Mouse (Mus musculus) gastrocnemius, postnatal 10 days (tissue): ENCODE results near the gene Rnf167. TPM values are rescaled to one million over a fixed set of nuclear protein-coding genes. Genes with fewer than 3 reads are reported as not detected.

Experiments used
- DNase-seq: peaks from one replicate; pipeline ENCODE4 v3.0.0; 2021; ENCODE audit warnings: mixed read lengths
- total RNA-seq, 2 experiments: library from RNA; stranded (reverse); gene quantifications; 2 replicates each; pipeline ENCODE4 v1.2.3; 2021

The Rnf167 gene
- total RNA-seq, 2 experiments from 2014 or later = 41.9 to 43.7 TPM

DNA sequence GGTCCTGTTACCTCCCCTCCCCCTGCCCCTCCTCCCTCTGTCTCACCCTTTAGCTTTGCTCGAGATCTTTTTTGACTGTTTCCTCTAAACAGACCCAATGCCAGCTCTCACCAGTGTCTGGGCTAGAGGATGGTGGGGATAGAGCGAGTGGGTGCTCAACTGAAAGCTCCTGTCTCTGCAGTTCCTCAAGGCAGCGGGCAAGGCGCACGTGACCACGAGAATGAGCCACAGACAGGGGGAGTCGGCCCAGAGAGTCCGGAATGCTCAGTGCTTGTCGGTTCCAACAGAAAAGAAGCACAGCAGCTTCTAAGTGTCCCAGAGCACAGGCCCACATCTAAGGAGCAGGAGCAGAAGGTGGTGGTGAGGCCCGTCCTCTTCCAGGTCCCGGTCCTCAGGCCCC is 27.5 kb downstream of the Rnf167 start:
- DNase-seq = no peak

DNA sequence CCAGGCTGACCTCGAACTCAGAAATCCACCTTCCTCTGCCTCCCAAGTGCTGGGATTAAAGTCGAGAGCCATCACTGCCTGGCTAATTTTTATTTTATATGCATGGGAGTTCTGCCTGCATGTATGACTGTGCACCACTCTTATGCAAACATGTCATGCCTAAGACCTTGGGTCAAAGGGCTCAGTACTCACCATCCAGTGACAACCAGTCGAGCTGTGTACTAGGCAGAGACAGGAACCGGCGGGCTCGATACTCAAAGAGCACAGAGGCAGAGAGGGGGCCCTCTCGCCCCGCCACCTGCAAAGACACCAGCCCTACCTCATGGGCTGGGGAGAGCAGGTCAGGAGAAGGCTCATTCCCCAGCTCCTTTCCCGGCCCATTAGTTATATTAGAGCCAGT is 31.1 kb downstream of the Rnf167 start:
- no peak for DNase-seq

DNA sequence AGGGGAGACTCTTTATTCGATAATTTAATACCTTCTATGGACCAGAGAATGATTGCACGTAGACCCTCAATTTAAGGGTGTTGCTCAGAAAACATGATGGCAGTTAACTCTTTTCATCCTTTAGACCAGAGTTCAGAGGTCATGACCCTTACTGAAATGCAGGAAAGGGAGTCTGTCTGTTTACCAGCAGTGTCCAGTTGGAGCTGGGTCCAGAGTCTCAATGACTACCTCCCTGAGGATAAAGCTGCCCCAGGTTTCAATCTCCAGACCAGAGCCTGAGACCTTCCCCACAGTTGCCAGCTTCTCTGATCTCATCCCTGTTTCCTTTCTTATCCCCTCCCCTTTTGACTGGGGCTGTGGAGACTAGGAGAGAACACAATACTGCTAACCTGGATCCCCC is 31.5 kb downstream of the Rnf167 start:
- no peak for DNase-seq

DNA sequence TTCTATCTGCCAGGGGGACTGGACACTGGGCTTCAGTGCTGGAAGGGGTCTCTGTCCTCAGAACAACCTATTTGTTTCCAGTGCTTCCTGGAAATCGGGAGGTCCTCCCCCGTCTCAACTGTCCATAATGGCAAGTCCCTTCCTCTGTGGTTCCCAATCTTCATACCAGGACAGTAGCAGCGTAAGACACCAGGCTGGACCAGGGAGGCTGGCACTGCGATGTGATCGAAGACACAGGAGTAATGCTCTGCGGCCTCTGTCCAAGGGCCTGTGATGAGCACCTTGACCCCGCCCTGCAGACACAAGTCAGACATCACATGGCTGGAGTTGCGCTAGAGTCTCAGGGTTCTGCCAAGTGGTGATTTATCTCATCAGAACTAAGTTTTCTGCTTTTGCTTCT is 32.3 kb downstream of the Rnf167 start:
- DNase-seq = no peak

DNA sequence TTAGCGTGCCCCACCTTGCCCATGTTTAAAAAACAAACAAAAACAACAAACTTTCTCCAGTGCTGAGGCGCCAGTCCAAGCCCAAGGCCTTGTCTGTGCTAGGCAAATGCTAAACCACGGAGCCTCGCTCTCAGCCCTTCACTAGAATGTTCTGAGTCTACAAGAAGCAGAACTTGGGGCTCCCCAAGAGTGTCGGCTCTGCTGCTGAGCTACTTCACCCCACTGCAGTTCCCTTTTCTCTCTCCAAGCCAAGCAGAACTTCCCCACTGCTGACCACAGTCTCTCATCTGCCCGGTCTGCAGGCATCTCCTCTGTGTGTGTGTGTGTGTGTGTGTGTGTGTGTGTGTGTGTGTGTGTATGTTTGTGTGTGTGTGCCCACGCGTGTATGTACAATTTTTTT is 32.9 kb downstream of the Rnf167 start:
- no peak for DNase-seq

- DNase-seq = no peak
Measured at GRCm38 (mm10) chr11:70681170-70681569, 34.1 kb downstream of the Rnf167 start.

DNA sequence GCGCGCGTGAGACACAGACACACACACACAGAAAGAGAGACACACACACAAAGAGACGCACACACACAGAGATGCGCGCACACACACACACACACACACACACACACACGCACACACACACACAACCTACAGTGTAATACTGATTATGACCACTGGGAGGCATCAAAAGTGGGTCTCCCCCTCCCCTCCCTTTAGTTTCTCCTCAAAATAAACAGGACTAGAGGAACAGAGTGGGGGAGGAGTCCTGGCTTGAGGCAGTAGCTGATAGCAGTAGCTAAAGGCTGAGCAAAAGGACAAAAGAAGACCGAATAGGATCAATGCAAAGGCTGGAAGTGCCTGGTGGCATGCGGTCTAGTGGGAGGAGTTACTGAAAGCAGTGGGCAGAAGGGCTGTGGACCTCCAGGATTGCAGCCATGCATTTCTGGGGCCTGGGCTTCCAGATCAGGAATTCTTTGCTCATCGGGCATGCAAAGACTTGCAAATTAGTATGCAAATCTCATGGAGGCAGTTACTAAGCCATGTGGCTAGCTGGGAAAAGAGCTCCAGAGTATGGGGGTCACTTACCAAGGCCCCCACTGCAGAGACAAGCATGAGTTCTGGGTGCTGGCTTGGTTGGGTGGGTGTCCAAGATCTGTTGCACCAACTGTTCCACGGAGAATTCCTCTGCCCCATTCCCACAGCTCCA is 35.0 kb downstream of the Rnf167 start:
- no peak for DNase-seq

GRCm38 (mm10) chr11:70683640-70684039 is 36.6 kb downstream of the Rnf167 start:
- DNase-seq = no peak

DNA sequence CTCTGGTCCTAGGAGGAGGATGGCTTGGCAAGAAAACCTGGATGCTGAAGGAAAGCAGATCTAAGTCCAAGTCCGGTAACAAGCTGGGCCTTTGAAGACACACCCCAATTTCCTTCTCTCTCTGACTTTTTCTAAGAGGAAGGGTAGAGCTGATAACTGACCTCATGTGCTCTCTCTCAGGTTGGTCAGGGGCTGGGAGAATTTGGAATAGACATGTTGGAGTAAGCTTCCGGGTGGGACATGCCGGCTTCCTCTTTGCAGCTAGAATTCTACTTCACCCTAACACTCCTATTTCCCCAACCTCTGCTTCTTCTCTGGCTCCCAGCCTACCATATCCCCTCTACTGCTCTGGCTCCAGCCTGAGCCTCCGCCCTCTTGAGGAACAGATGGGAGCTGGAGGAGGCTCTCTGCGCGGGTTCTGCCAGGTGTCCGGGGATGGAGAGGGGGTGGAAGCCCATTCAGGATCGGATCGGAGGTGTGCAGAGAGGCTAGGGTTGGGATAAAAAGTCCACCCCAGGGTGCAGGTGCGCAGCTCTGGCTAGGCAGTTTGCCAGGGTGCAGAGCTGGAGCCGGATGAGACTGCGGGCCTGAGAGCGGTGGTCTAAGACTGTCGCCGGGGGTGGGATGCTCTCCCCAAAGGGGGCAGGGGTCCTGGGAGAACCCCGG is 40.0 kb downstream of the Rnf167 start:
- DNase-seq = peak; percentile 47

DNA sequence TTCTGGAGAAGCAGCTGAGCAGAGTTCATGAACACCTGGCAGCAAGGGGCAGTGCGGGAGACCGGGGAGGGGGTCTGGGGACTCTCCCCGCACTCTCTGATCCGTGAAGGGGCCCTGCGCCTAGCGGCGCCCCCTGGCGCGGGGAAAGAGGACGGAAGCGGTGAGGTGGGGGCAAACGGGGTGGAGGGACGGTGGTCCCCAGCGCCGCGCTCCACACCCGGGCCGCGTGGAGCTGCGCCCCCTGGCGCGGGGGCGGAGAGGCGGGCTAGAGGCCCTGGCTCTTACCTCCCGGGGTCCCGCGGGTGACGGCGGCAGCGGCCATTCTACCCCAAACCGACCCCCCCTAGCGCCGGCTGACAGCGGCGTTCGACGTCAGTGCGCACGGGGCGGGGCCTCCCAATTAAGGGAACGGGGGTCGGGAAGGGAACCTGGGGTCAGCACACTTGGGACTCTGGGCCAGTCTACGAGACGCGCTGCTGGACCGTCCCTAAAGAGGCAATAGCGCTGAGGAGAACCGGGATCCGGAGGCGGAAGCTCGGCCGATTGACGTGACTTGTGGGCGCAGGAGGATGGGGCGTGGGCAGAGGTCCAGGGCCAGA is 40.7 kb downstream of the Rnf167 start, which contains the start of gene Camta2:
Gene Camta2, minus strand, starts transcription at position 505 of the 599 bp plus-strand sequence.
- DNase-seq = peak; percentile 90

DNA sequence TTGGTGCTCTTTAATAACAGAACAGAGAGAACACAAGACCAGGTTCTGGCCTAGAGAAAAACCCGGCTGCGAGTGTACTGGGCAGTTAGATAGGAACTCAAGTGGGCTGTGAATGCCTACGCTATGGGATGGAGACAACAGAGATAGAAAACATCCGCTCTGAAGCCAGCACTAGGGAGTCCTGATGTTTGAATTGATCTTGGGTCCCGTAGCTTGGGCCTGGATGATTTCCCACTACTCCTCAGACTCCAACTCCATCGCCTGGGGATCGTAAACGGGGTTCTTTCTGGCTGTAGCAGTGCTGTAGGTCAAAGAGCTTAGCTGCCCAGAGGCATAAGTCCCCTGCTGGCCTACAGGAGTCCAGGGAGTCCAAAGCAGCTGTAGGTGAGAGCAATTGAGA is 41.3 kb downstream of the Rnf167 start:
- DNase-seq = no peak

DNA sequence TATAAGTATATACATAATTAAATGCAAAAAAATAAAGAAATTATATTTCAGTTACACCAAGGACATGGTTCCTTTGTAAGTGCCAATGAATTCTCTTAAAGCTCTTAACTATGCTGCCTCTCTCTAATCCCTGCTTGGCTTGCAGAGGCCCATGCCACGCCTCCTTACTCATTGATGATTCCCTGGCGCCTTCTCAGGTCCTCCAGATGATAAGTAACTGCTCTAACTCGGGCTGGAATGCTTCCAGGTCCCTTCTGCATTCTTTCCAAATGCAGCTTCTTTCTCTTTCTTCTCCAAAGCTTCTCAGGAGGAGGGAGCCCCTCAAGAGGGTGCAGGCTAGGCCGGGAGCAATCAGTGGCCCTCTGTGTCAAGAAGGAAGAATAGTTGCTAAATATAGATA is 42.5 kb downstream of the Rnf167 start:
- DNase-seq = no peak

GRCm38 (mm10) chr11:70693504-70693903 is 46.5 kb downstream of the Rnf167 start:
- DNase-seq = no peak

GRCm38 (mm10) chr11:70697376-70697775 is 50.3 kb downstream of the Rnf167 start:
- no peak for DNase-seq

GRCm38 (mm10) chr11:70699051-70699450 is 52.0 kb downstream of the Rnf167 start:
- no peak for DNase-seq

- DNase-seq = peak; percentile 98
Measured at GRCm38 (mm10) chr11:70699722-70700556, 52.9 kb downstream of the Rnf167 start, which contains the start of the genes Inca1 and Kif1c. Gene Inca1, minus strand, starts transcription at chr11:70700155. Gene Kif1c, plus strand, starts transcription at chr11:70700548.

GRCm38 (mm10) chr11:70700613-70701012 is 53.6 kb downstream of the Rnf167 start:
- peak; percentile 81 for DNase-seq

Other genes with a start within 250 kb of the Rnf167 start
- gene Pelp1, start 237.2 kb upstream of the Rnf167 start, total RNA-seq = 10 to 100 TPM; 20.2 to 21.4 TPM
- 10 to 100 TPM; 11.0 TPM for gene Arrb2, start 214.6 kb upstream of the Rnf167 start, total RNA-seq
- gene Med11, start 195.3 kb upstream of the Rnf167 start, total RNA-seq = 10 to 100 TPM in 1 of 2 experiments, 1 to 10 TPM in 1; 7.6 to 11.0 TPM
- 1 to 10 TPM in 1 of 2 experiments, under 1 TPM in 1; 0.52 to 1.6 TPM for gene Zmynd15, start 187.8 kb upstream of the Rnf167 start, total RNA-seq
- gene Cxcl16, start 187.3 kb upstream of the Rnf167 start, total RNA-seq = 1 to 10 TPM; 3.4 to 5.1 TPM
- gene Tm4sf5, start 142.0 kb upstream of the Rnf167 start, total RNA-seq = not detected
- gene Vmo1, start 132.6 kb upstream of the Rnf167 start, total RNA-seq = not detected
- gene Gltpd2, start 128.0 kb upstream of the Rnf167 start, total RNA-seq = not detected
- 100 to 1,000 TPM; 326 to 361 TPM for gene Psmb6, start 121.9 kb upstream of the Rnf167 start, total RNA-seq
- gene Gm40193, start 114.3 kb upstream of the Rnf167 start, total RNA-seq = not detected
- 10 to 100 TPM; 16.4 to 21.3 TPM for gene Pld2, start 107.2 kb upstream of the Rnf167 start, total RNA-seq
- gene Mink1, start 84.4 kb upstream of the Rnf167 start, total RNA-seq = 10 to 100 TPM; 28.6 to 37.0 TPM
- gene 4930544D05Rik, start 31.4 kb upstream of the Rnf167 start, total RNA-seq = not detected
- gene Chrne, start 28.0 kb upstream of the Rnf167 start, total RNA-seq = 10 to 100 TPM; 30.7 to 35.0 TPM
- gene Gp1ba, start 8.1 kb upstream of the Rnf167 start, total RNA-seq = under 1 TPM; 0.12 to 0.29 TPM
- gene Slc25a11, start 244 bp downstream of the Rnf167 start, total RNA-seq = 100 to 1,000 TPM; 252 to 283 TPM
- gene Pfn1, start 7.4 kb downstream of the Rnf167 start, total RNA-seq = 100 to 1,000 TPM; 465 to 491 TPM
- gene Eno3, start 10.0 kb downstream of the Rnf167 start, total RNA-seq = 1,000 to 10,000 TPM; 5,193 to 5,983 TPM
- 100 to 1,000 TPM; 131 to 133 TPM for gene Spag7, start 22.2 kb downstream of the Rnf167 start, total RNA-seq
- 10 to 100 TPM; 20.6 to 21.8 TPM for gene Camta2, start 40.9 kb downstream of the Rnf167 start, total RNA-seq
- 1 to 10 TPM; 1.6 to 2.5 TPM for gene Inca1, start 52.9 kb downstream of the Rnf167 start, total RNA-seq
- 100 to 1,000 TPM; 195 to 205 TPM for gene Kif1c, start 53.3 kb downstream of the Rnf167 start, total RNA-seq
- gene Zfp3, start 117.0 kb downstream of the Rnf167 start, total RNA-seq = 10 to 100 TPM; 11.6 to 12.4 TPM
- gene Scimp, start 165.4 kb downstream of the Rnf167 start, total RNA-seq = not detected
- 10 to 100 TPM; 27.5 to 30.4 TPM for gene Rabep1, start 197.5 kb downstream of the Rnf167 start, total RNA-seq